Comparison of ENCODE assay signal across 9 mouse cellular contexts in the genomic region with DNA sequence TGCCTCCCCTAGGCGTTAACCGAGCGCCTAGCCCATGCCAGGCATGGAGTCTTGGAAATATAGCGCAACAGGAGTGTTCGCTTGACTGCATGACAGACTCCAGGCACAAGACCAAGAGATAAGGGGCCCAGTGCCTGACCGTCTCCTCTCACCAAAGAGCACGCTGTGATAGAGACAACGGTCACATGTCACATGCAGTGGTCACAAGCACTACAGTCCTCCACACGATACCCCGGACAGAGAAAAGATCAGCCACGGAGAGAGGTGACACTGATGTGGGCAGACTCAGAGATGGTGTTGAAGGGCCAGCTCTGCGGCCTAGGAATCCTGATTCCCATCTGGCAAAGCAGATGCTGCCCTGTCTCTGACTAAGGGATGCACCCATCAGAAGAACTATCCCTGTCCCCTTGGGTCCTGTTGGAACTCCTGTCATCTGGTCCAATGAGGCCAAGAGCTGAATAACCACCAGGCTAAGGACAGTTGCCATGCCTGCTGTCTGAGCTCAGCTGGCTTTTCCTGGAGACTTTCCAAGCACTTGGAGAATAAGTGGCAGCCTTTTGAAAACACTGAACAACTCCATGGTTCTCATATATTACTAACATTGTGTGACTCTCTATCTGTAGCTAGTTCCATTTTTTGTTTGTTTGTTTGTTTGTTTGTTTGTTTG. TPM values are rescaled to one million over a fixed set of nuclear protein-coding genes. Genes with fewer than 3 reads are reported as not detected.
DNase-seq lines count a peak whose midpoint lies in the region; ATAC-seq and TF ChIP-seq lines count a peak whose summit lies in the region.
"Had no signal": no experiment of that assay in that cellular context is flagged by ENCODE, and none has a peak within 500 bp of the region (broad histone marks: within the 10 kb centered on the region; RNA-seq: fewer than 3 reads in every experiment).

No protein-coding gene starts in this region.

- no peaks in the 10 kb centered on the region for H3K9me3 ChIP-seq in liver, postnatal 0 days (ENCODE audit: low read length)
- H3K9me3 ChIP-seq in embryonic facial prominence, embryonic 14.5 days (ENCODE audit: control insufficient read depth, low read length): no peaks in the 10 kb centered on the region
- H3K9me3 ChIP-seq in heart, embryonic 11.5 days (replicated peaks; ENCODE audit: control insufficient read depth, low read length): no peaks in the 10 kb centered on the region
- no peaks in the 10 kb centered on the region for H3K9me3 ChIP-seq in intestine, embryonic 15.5 days

- peaks cover 25% of the 10 kb centered on the region for H3K4me1 ChIP-seq in liver, postnatal 0 days (ENCODE audit: insufficient read depth)
- H3K4me1 ChIP-seq in embryonic facial prominence, embryonic 14.5 days (ENCODE audit: control insufficient read depth, insufficient read depth, low read length): peaks cover 12% of the 10 kb centered on the region
- H3K4me1 ChIP-seq in heart, embryonic 11.5 days (ENCODE audit: control insufficient read depth, insufficient read depth, low read length): peaks cover 31% of the 10 kb centered on the region
- peaks cover 9% of the 10 kb centered on the region for H3K4me1 ChIP-seq in intestine, embryonic 15.5 days (replicated peaks)

- no peak for TF ChIP-seq CTCF in liver, postnatal 0 days (IDR thresholded peaks at IDR 0.05; ENCODE audit: low read depth)

- TF ChIP-seq EP300 in liver, postnatal 0 days (IDR thresholded peaks at IDR 0.05; ENCODE audit: low read depth): no peak

- H3K9ac ChIP-seq in liver, postnatal 0 days (replicated peaks): no peak overlapping the region
- H3K9ac ChIP-seq in embryonic facial prominence, embryonic 14.5 days (ENCODE audit: low read depth, low read length): no peak overlapping the region
- 0 out of 2 replicates have a peak overlapping the region, but pooled peaks have one; percentile 5 for H3K9ac ChIP-seq in heart, embryonic 11.5 days (ENCODE audit: low read depth, low read length)
- no peak overlapping the region for H3K9ac ChIP-seq in intestine, embryonic 15.5 days

- no peak for DNase-seq in liver, postnatal 0 days
- DNase-seq in liver: no peak
- peak; percentile 36 for DNase-seq in embryonic facial prominence, embryonic 14.5 days (ENCODE audit: low spot score)
- DNase-seq in lung, postnatal 10 days: peak; percentile 67
- DNase-seq in testis, postnatal 14 days (ENCODE audit: low spot score): no peak
- DNase-seq: thymus, postnatal 36 days had no signal

- H3K36me3 ChIP-seq in liver, postnatal 0 days (replicated peaks; ENCODE audit: insufficient read depth, low read length): no peaks in the 10 kb centered on the region
- no peaks in the 10 kb centered on the region for H3K36me3 ChIP-seq in embryonic facial prominence, embryonic 14.5 days (ENCODE audit: control insufficient read depth, insufficient read depth, low read length)
- no peaks in the 10 kb centered on the region for H3K36me3 ChIP-seq in heart, embryonic 11.5 days (ENCODE audit: control insufficient read depth, insufficient read depth, low read length)
- H3K36me3 ChIP-seq in intestine, embryonic 15.5 days: no peaks in the 10 kb centered on the region

- 75% methylated on average over 12 of the region's 12 CpGs for WGBS in liver, postnatal 0 days (ENCODE audit: insufficient replicate concordance)
- 88% methylated on average over 12 of the region's 12 CpGs for WGBS in embryonic facial prominence, embryonic 14.5 days
- 27% methylated on average over 12 of the region's 12 CpGs for WGBS in heart, embryonic 11.5 days (ENCODE audit: insufficient replicate concordance)
- WGBS in intestine, embryonic 15.5 days: 84% methylated on average over 12 of the region's 12 CpGs

- H3K4me2 ChIP-seq in liver, postnatal 0 days (ENCODE audit: low read depth, low read length): no peak overlapping the region
- no peak overlapping the region for H3K4me2 ChIP-seq in embryonic facial prominence, embryonic 14.5 days (ENCODE audit: low read depth, low read length)
- peak overlapping the region; percentile 27 for H3K4me2 ChIP-seq in heart, embryonic 11.5 days
- no peak overlapping the region for H3K4me2 ChIP-seq in intestine, embryonic 15.5 days (replicated peaks)

- peak overlapping the region; percentile 80; the same call in 1 of the 2 replicates for H3K27ac ChIP-seq in liver, postnatal 0 days (ENCODE audit: low read depth)
- no peak overlapping the region for H3K27ac ChIP-seq in embryonic facial prominence, embryonic 14.5 days (replicated peaks; ENCODE audit: low read depth, low read length)
- H3K27ac ChIP-seq in heart, embryonic 11.5 days (ENCODE audit: low read depth, low read length): peak overlapping the region; percentile 80
- no peak overlapping the region for H3K27ac ChIP-seq in intestine, embryonic 15.5 days

- ATAC-seq in liver, postnatal 0 days: no peak
- no peak for ATAC-seq in embryonic facial prominence, embryonic 14.5 days (ENCODE audit: low read depth)
- ATAC-seq in heart, embryonic 11.5 days (replicated peaks; ENCODE audit: insufficient number of reproducible peaks, low FRiP score, low TSS enrichment): no peak
- no peak for ATAC-seq in intestine, embryonic 15.5 days
- ATAC-seq: inflammation-experienced regulatory T-cells, adult 6 months had no signal

- H3K4me3 ChIP-seq in liver, postnatal 0 days (ENCODE audit: low read depth, low read length): no peak overlapping the region
- H3K4me3 ChIP-seq in embryonic facial prominence, embryonic 14.5 days (ENCODE audit: low read depth, low read length): no peak overlapping the region
- no peak overlapping the region for H3K4me3 ChIP-seq in heart, embryonic 11.5 days (ENCODE audit: low read depth, low read length)
- H3K4me3 ChIP-seq in intestine, embryonic 15.5 days (replicated peaks): no peak overlapping the region

- H3K27me3 ChIP-seq in liver, postnatal 0 days (ENCODE audit: insufficient read depth, low read length): no peaks in the 10 kb centered on the region
- no peaks in the 10 kb centered on the region for H3K27me3 ChIP-seq in embryonic facial prominence, embryonic 14.5 days (replicated peaks; ENCODE audit: control insufficient read depth, insufficient read depth, low read length)
- H3K27me3 ChIP-seq in heart, embryonic 11.5 days (ENCODE audit: control insufficient read depth, insufficient read depth, low read length): no peaks in the 10 kb centered on the region
- no peaks in the 10 kb centered on the region for H3K27me3 ChIP-seq in intestine, embryonic 15.5 days (replicated peaks)

RNA-seq across cellular contexts. Expression of a gene that starts 23.6 kb away (rescaled TPM):
- polyA plus RNA-seq in liver, postnatal 0 days (2015; fragmentation: Nextera tagmentation; extraction: Ambion mirVana): 42.0 and 45.7 TPM in 2 replicates
- polyA plus RNA-seq in embryonic facial prominence, embryonic 14.5 days (2014; fragmentation: Nextera tagmentation; extraction: Ambion mirVana): 145 and 151 TPM in 2 replicates
- 133 and 144 TPM in 2 replicates for polyA plus RNA-seq in heart, embryonic 11.5 days (2014; fragmentation: Nextera tagmentation; extraction: Ambion mirVana)
- polyA plus RNA-seq in intestine, embryonic 15.5 days (2015; fragmentation: Nextera tagmentation; extraction: Ambion mirVana): 95.8 and 107 TPM in 2 replicates

Comparison
In these comparisons a context has a peak if more than half of its experiments do, and no peak if none do; other contexts are left out.
1. DNase-seq: peak in embryonic facial prominence, embryonic 14.5 days (single experiment) and lung, postnatal 10 days (single experiment); none in liver, postnatal 0 days (single experiment), liver (single experiment) and testis, postnatal 14 days (single experiment).
2. H3K27ac ChIP-seq: peak in liver, postnatal 0 days (single experiment) and heart, embryonic 11.5 days (single experiment); none in embryonic facial prominence, embryonic 14.5 days (single experiment) and intestine, embryonic 15.5 days (single experiment).